Mouse (Mus musculus) megakaryocyte, adult 5-6 weeks (primary cell): ENCODE results near the gene Irf7. TPM values are rescaled to one million over a fixed set of nuclear protein-coding genes. Genes with fewer than 3 reads are reported as not detected.
A peak's percentile ranks its signal among the peaks of the same experiment; 100 is the strongest.

ENCODE experiments used
- ATAC-seq: 2 replicates; pipeline ENCODE4 v1.8.0; 2016; ENCODE audit warnings: mild to moderate bottlenecking, inconsistent platforms; ENCODE audit not compliant: poor library complexity, severe bottlenecking
- total RNA-seq, 2 experiments: library from RNA; stranded (forward) in 1 of 2; stranded (reverse) in 1 of 2; fragments of 153-499, 151-499 nt in 1 of 2; fragments of 221-1000, 200-1000 nt in 1 of 2; gene quantifications; 2 replicates each; pipeline versions ENCODE4 v1.2.3 to v1.2.4; 2015 to 2017

The Irf7 gene
- total RNA-seq (2015), result 42.6 and 50.5 TPM in 2 replicates
- total RNA-seq (2017), result 60.6 and 65.6 TPM in 2 replicates

- ATAC-seq, result peak; percentile 62
These were observed at the start of gene Irf7 for GRCm38 (mm10) chr7:141265739-141266561. Irf7 (minus strand) TSS chr7:141266481.

GRCm38 (mm10) chr7:141315974-141316373 lies 49.7 kb upstream of the Irf7 start:
- peak; percentile 90 for ATAC-seq

- no peak for ATAC-seq
These were observed 48.8 kb upstream of the Irf7 start for GRCm38 (mm10) chr7:141315076-141315475.

- no peak for ATAC-seq
These were observed 48.1 kb upstream of the Irf7 start for GRCm38 (mm10) chr7:141314416-141314815.

GRCm38 (mm10) chr7:141304537-141304936 lies 38.3 kb upstream of the Irf7 start:
- no peak for ATAC-seq

- peak; percentile 72 for ATAC-seq
These were observed 36.5 kb upstream of the Irf7 start for GRCm38 (mm10) chr7:141302702-141303268.

- ATAC-seq, result no peak
These were observed 35.1 kb upstream of the Irf7 start for GRCm38 (mm10) chr7:141301386-141301785.

- ATAC-seq, result no peak
These were observed 32.9 kb upstream of the Irf7 start for GRCm38 (mm10) chr7:141299175-141299574.

GRCm38 (mm10) chr7:141297926-141298650 lies 31.8 kb upstream of the Irf7 start:
- ATAC-seq, result no peak

GRCm38 (mm10) chr7:141294479-141294878 lies 28.2 kb upstream of the Irf7 start:
- peak; percentile 30 for ATAC-seq

- ATAC-seq, result peak; percentile 59
These were observed 27.7 kb upstream of the Irf7 start for GRCm38 (mm10) chr7:141293852-141294471.

GRCm38 (mm10) chr7:141292583-141293388 lies 26.5 kb upstream of the Irf7 start:
- ATAC-seq, result no peak

- no peak for ATAC-seq
These were observed 25.8 kb upstream of the Irf7 start, which contains the start of gene Drd4 for GRCm38 (mm10) chr7:141291921-141292582. Drd4 (plus strand) TSS chr7:141292006.

GRCm38 (mm10) chr7:141288042-141288441 lies 21.8 kb upstream of the Irf7 start:
- no peak for ATAC-seq

GRCm38 (mm10) chr7:141282756-141283155 lies 16.5 kb upstream of the Irf7 start:
- no peak for ATAC-seq

GRCm38 (mm10) chr7:141281442-141281841 lies 15.2 kb upstream of the Irf7 start:
- no peak for ATAC-seq

GRCm38 (mm10) chr7:141278766-141279590 lies 12.7 kb upstream of the Irf7 start, which contains the start of gene Sct:
Sct (minus strand) TSS chr7:141279133.
- ATAC-seq, result peak; percentile 54; the same call in 1 of the 2 replicates
